Mouse (Mus musculus): ENCODE results near the gene Gm21488. TPM values are rescaled to one million over a fixed set of nuclear protein-coding genes. Genes with fewer than 3 reads are reported as not detected.
"Not testable (repeated sequence)": the region's sequence is repeated elsewhere in the genome, so short reads cannot be mapped to it uniquely, and the experiment has no call there.

Gene Gm21488
- polyA plus RNA-seq (2015; fragmentation: Nextera tagmentation; extraction: Ambion mirVana) = not detected in 2 replicates

DNA sequence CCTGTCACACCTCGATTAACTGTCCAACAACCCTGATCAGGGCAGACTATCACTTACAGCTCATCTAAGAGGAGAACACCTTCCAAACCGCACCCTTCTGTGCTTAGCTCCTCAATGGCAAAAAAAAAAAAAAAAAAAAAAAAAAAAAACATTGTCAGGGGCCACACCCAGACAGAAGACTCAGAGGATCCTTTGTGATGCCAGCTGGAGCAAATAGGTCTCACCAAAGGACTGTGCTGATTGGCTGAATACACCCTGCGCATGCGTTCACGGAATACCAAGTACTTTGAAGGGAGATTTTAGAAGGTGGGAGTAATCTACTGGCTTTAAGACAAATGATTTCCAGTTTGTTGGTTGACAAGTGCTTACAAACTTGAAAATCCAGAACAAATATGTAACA is at the start of gene Gm21488:
Gene Gm21488, minus strand, starts transcription at position 101 of the 400 bp plus-strand sequence.
- H3K27ac ChIP-seq (ENCODE audit: low read length); ATAC-seq (ENCODE audit: insufficient read depth, low FRiP score); H3K27me3 ChIP-seq (ENCODE audit: control insufficient read depth, insufficient read depth, low read length); H3K9ac ChIP-seq (ENCODE audit: low read length); H3K4me3 ChIP-seq (replicated peaks; ENCODE audit: low read length); H3K36me3 ChIP-seq (ENCODE audit: control insufficient read depth, insufficient read depth, low read length); H3K4me1 ChIP-seq (ENCODE audit: control insufficient read depth, insufficient read depth, low read length); H3K4me2 ChIP-seq (ENCODE audit: low read depth, low read length); H3K9me3 ChIP-seq (replicated peaks; ENCODE audit: control insufficient read depth, low read length): not testable (repeated sequence)
- WGBS = no CpG with 5 or more reads among the region's 5 CpGs

Measured in stomach, embryonic 16.5 days (tissue).